Mouse (Mus musculus): ENCODE results near the gene Pdcd2.
A peak's percentile ranks its signal among the peaks of the same experiment; 100 is the strongest.
"Not testable (repeated sequence)": the region's sequence is repeated elsewhere in the genome, so short reads cannot be mapped to it uniquely, and the experiment has no call there.

The Pdcd2 gene

GRCm38 (mm10) chr17:15526986-15527810, at the start of gene Pdcd2:
Pdcd2 (minus strand) TSS chr17:15527301.
- peak; percentile 94 for DNase-seq (ENCODE audit: low read depth, low spot score)

- no peak for DNase-seq (ENCODE audit: low read depth, low spot score)
These were observed 48.0 kb upstream of the Pdcd2 start for GRCm38 (mm10) chr17:15575056-15575455.

GRCm38 (mm10) chr17:15566908-15567307, 39.8 kb upstream of the Pdcd2 start:
- no peak for DNase-seq (ENCODE audit: low read depth, low spot score)

GRCm38 (mm10) chr17:15564928-15565300, 37.8 kb upstream of the Pdcd2 start:
- DNase-seq (ENCODE audit: low read depth, low spot score) = no peak

GRCm38 (mm10) chr17:15564014-15564927, 37.2 kb upstream of the Pdcd2 start, which contains the start of gene Prdm9:
Prdm9 (minus strand) TSS chr17:15564354.
- DNase-seq (ENCODE audit: low read depth, low spot score) = peak; percentile 97

- DNase-seq (ENCODE audit: low read depth, low spot score) = no peak
These were observed 32.8 kb upstream of the Pdcd2 start for GRCm38 (mm10) chr17:15559946-15560345.

GRCm38 (mm10) chr17:15549713-15550112, 22.6 kb upstream of the Pdcd2 start:
- DNase-seq (ENCODE audit: low read depth, low spot score) = no peak

GRCm38 (mm10) chr17:15546440-15546839, 19.3 kb upstream of the Pdcd2 start:
- no peak for DNase-seq (ENCODE audit: low read depth, low spot score)

GRCm38 (mm10) chr17:15543868-15544267, 16.8 kb upstream of the Pdcd2 start:
- not testable (repeated sequence) for DNase-seq (ENCODE audit: low read depth, low spot score)

GRCm38 (mm10) chr17:15540309-15540708, 13.2 kb upstream of the Pdcd2 start:
- DNase-seq (ENCODE audit: low read depth, low spot score) = no peak

- DNase-seq (ENCODE audit: low read depth, low spot score) = no peak
These were observed 9.4 kb upstream of the Pdcd2 start for GRCm38 (mm10) chr17:15536457-15536904.

- peak; percentile 15 for DNase-seq (ENCODE audit: low read depth, low spot score)
These were observed 8.8 kb upstream of the Pdcd2 start for GRCm38 (mm10) chr17:15535943-15536342.

- DNase-seq (ENCODE audit: low read depth, low spot score) = no peak
These were observed 8.2 kb upstream of the Pdcd2 start for GRCm38 (mm10) chr17:15535162-15535800.

- peak; percentile 52 for DNase-seq (ENCODE audit: low read depth, low spot score)
These were observed 3.0 kb upstream of the Pdcd2 start for GRCm38 (mm10) chr17:15530141-15530540.

GRCm38 (mm10) chr17:15528887-15529286, 1.8 kb upstream of the Pdcd2 start:
- DNase-seq (ENCODE audit: low read depth, low spot score) = no peak

GRCm38 (mm10) chr17:15527811-15528136, 673 bp upstream of the Pdcd2 start:
- no peak for DNase-seq (ENCODE audit: low read depth, low spot score)

GRCm38 (mm10) chr17:15526304-15526703, 797 bp downstream of the Pdcd2 start:
- no peak for DNase-seq (ENCODE audit: low read depth, low spot score)

- DNase-seq (ENCODE audit: low read depth, low spot score) = peak; percentile 33
These were observed 8.3 kb downstream of the Pdcd2 start for GRCm38 (mm10) chr17:15518766-15519165.

GRCm38 (mm10) chr17:15518186-15518585, 8.9 kb downstream of the Pdcd2 start:
- DNase-seq (ENCODE audit: low read depth, low spot score) = no peak

- no peak for DNase-seq (ENCODE audit: low read depth, low spot score)
These were observed 9.3 kb downstream of the Pdcd2 start for GRCm38 (mm10) chr17:15517776-15518175.

- DNase-seq (ENCODE audit: low read depth, low spot score) = no peak
These were observed 16.4 kb downstream of the Pdcd2 start for GRCm38 (mm10) chr17:15510694-15511093.
